Mouse (Mus musculus) ES-E14 (cell line): ENCODE measurements around the gene Pigt.

Experiments
- HCFC1 ChIP-seq: IDR thresholded peaks from 2 replicates; pipeline ENCODE4 v1.6.1; 2012; ENCODE audit warnings: low read length, inconsistent platforms, borderline replicate concordance; ENCODE audit not compliant: insufficient read depth
- MAFK ChIP-seq: IDR thresholded peaks from 2 replicates; pipeline ENCODE4 v1.6.1; 2014; ENCODE audit warnings: mild to moderate bottlenecking, low read depth, low read length, inconsistent platforms; ENCODE audit not compliant: insufficient read depth
- ZC3H11A ChIP-seq: IDR thresholded peaks from 2 replicates; pipeline ENCODE4 v1.6.1; 2012; ENCODE audit warnings: low read depth, mild to moderate bottlenecking, inconsistent platforms, low read length, borderline replicate concordance

- TF ChIP-seq MAFK (no peak), ZC3H11A (no peak), HCFC1 (no peak)
Observed at GRCm38 (mm10) chr2:164521841-164522240, 24.5 kb downstream of the Pigt start.
